Mouse (Mus musculus) retina, postnatal 7 days (tissue): ENCODE results near the gene Arhgap24.

ENCODE experiments used
- DNase-seq: peaks from one replicate; pipeline ENCODE4 v3.0.0-alpha.2; 2012; ENCODE audit warnings: low read depth, low spot score

Arhgap24 gene

DNA sequence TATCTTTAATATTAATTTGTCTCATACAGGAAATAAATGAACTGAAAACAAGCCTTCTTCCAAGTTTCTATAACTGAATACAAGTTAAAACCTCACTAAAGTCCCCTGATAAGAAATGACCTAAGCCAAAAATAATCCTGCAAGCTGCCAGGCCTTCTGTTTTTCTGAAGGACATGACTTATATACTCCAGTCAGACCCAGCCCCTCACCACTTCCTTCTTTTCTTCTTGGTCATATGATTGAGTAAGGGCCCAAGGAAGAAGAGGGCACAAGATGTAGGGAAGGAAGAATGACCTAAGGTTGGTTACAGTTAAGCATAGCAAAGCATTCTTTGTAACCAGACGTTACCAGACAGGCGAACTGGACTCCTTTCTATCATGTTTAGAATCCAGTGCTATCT is 21.1 kb downstream of the Arhgap24 start:
- DNase-seq, result no peak

DNA sequence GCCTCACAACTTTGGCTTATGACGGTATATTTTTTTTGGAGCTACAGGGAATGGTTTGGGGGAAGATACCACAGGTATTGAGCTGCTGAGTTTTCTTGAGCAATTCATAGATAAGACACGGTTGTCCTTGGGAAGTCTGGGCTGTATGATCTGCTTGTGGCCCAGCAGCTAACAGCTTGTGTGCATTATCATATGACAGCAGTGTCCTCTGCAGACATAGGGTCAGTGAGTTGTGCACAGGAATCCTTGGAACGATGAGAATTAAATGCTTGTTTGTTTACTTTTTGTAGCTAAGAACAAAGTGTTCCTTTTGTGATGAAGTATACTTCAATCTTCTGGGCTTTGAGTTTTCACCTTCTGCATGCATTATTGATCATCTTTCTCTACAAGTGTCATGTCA is 21.9 kb downstream of the Arhgap24 start:
- no peak for DNase-seq

DNA sequence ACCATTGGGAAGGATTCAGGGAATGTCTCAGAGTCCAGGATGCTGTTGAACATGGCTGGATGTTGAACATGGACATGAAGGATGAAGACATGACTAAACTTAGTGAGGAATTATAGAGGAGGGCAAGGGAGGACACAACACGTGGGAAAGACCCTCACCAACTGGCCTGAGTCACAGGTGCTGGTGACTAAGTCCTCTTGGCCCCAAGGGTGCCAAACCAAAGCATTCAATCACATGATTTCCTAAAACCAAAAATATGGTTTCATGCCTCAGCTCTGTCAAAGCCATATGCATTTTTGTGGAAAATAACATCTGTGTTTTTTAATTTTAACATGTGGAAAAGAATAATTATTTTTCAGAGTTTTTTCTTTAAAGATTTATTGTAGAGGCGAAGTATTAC is 22.7 kb downstream of the Arhgap24 start:
- no peak for DNase-seq

DNA sequence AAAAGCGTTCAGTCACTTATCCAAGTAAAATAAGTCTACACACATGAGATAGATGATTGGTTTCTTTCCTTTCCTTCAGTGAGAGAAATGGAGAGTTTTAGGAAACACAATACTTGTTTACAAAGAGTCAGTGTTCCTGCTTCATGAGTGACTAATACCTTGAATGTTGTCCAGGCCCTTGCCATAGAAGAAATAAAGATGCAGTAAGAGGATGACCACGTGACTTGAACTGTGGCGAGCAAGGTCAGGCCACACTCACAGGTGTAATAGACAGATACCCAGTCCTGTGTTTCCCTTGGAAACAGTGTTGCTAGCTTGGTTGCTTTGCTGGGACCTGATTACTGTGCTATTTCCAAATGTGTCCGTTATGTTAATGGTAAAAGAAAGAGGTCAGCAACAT is 23.4 kb downstream of the Arhgap24 start:
- DNase-seq, result no peak

DNA sequence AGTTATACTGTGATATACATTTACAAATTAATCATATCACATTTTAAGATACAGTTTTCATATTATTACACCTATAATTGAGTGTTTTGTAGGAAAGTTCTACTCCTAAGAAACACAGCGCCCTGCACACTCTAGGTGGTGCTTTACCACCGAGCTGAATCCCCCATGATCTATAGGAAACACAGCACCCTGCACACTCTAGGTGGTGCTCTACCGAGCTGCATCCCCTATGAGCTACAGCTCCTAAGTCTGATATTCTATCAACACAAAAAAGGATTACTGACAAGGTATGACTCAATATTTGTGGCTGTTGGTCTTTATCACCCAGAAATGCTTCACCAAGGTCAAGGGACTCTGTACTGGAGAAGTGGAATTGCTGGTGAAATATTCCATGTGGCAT is 27.0 kb downstream of the Arhgap24 start:
- DNase-seq, result no peak

DNA sequence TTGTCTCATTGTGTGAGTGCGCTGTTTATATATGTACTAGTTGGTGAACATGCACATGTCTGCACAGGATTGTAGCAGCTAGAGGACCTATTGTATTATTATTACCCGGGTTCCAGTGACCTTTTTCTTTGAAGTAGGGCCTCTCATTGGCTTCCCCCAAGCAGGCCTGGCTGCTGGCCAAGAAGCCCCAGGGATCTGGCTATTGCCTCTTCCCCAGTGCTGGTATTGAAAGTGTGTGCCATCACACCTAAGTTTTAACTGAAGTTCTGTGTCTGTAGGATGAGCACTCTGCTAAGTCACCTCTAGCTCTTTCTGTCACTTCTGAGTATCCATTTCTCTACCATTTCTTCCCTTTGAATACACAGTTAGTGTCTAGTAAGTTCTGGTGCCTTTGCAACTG is 28.2 kb downstream of the Arhgap24 start:
- DNase-seq, result no peak

DNA sequence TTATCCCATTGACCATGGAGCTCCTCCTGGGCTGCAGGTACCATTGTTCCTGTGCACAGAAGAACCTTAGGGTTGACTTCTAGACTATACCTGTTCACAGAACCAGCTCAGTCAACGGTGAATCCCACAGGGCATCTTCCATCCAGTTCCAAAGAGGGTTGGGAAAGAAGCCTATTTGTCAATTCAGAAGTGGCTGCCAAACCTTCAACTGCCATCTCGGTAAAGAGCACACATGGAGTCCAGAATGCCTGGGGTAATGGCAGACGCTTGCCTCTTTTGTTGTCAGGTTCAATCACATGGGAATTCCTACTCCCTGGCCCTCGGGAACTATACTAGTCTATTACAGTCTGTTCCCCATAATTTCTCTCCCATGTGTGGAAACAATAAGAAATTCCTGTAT is 30.5 kb downstream of the Arhgap24 start:
- DNase-seq, result no peak

DNA sequence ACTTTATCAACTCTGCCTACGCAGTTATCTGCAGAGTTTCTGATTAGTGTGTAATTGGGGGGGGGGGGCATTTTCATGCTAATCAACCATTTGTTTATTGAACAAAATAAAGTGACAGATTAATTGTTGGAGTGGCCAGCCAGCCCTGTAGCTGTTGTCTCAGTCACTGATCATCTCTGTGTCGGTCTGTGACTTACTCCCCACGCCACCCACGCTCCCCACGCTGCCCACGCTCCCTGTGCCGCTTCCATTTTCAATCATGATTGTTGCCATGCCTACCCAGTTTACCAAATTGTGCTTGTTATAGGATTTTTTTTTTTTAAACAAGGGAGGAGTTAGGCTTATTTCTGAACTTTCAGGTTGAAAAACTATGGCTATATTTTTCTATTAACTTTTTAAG is 34.3 kb downstream of the Arhgap24 start:
- no peak for DNase-seq

DNA sequence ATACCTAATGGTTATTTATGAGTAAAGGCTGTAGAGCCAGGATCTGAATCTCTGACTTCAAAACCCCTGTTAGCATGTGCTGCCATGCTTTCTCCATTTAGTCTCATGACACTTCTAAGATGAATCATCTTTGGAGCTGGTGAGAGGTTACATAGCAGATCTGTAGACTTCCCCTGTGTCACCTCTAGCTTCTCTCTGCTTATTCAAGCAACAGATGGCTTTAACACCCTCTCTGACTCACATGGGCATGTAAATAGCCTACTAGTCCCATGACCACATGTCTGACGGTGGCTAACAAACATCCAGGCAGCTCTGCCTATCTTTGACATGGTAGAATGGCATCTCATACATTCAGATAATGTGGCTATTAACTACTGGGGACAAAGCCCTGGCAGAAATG is 39.3 kb downstream of the Arhgap24 start:
- DNase-seq, result no peak

DNA sequence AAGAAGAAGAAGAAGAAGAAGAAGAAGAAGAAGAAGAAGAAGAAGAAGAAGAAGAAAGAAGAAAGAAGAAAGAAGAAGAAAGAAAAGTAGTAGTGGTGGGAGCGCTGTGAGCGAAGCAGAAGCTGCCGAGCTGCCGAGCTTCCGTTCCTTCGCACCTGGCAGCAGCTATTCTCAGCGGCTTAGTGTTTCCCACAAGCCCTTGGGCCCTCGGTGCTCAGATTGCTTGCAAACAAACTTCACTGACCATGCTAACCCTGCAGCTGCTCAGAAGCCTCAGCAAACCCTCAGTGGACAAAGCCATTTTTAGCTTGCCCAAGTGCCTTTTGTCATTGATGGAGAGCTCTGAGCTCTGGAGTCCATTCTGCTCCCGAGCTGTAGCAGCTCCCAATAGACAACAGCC is 54.1 kb downstream of the Arhgap24 start:
- DNase-seq, result no peak

DNA sequence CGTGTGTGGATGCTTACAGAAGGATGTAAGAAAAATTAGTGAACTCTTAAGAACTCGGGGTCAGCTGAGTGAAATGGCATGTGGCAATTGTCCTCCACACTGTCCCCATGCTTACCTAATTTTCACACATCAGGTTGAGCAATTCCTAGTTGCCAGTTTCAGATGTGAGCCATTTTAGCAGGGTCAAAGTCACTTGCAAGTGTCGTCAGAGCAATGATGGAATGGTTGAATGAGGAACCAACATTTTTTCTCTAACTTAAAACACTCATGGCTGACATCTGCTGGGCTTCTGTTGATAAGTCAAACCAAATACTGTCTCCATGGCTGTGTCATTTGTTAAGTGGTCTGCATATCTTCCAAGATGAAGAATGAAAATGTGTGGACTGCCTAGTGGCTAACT is 56.6 kb downstream of the Arhgap24 start:
- DNase-seq, result no peak

DNA sequence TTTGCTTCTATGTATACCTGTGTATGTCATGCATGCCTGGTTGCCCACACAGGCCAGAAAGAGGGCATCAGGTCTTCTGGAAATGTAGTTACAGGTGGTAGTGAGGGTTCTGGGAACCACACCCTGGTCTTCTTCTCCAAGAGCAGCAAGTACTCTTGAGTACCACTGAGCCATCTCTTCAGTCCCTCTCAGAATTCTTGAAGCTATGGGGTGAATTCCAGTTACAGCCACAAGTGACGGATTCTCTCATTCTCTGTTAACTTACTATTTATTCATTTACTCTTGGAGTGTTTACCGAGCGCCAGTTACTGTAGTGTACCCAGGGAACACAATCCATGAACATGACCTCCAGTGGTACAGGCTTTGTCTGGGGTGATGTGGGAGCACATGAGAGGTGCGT is 65.1 kb downstream of the Arhgap24 start:
- no peak for DNase-seq

DNA sequence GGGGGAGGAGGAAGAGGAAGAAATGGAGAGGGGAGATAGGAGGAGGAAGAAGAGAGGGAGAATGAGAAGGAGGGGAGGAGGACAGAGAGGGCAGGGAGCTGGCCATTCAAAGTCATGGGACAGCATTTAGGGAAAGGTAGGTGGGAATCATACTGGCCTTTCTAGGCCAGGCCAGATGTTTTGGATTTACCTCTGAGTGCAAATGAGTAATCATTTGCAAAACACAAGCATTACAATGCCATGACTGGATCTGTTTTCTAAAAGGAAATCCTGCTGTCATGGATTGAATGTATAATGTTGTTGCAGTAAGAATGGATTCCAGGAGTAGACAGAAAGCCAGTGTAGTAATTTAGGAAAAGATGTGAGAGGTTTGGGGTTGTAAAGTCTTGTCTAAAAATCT is 66.6 kb downstream of the Arhgap24 start:
- DNase-seq, result no peak

DNA sequence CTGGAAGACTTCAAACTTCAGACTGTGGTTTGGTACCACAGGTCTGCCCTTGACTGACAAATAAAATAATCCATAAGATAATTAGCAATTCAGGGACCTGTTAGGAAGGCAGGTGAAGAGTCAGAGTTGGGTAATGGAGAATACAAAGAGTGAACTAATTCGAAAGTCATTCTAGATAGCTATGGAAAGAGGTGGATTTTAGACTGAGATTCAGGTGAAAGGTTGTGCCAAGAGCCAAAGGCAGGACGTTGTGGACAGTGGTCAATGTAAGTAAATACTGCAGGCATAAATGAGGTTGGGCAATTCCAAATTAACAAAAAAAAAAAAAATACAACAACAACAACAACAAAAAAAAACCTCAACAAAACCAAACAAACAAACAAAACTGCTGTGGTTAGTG is 67.2 kb downstream of the Arhgap24 start:
- DNase-seq, result no peak

DNA sequence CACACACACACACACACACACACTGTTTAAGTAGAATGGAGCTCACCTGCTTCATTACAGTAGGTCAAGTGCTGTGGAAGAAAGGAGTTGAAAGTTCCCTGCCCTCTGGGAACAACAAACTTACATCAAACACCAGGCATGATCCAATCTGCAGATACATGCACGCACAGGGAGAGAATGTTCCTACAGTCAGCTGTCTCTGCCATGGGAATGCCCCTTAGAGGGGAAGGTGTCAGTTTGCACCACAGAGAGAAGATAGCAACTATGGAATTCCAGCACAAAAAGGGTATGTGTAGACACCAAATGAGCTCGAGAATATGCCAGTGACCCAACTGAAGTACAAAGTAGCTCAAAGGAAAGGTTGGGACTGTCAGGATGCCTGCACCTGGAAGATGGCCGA is 69.0 kb downstream of the Arhgap24 start:
- no peak for DNase-seq

DNA sequence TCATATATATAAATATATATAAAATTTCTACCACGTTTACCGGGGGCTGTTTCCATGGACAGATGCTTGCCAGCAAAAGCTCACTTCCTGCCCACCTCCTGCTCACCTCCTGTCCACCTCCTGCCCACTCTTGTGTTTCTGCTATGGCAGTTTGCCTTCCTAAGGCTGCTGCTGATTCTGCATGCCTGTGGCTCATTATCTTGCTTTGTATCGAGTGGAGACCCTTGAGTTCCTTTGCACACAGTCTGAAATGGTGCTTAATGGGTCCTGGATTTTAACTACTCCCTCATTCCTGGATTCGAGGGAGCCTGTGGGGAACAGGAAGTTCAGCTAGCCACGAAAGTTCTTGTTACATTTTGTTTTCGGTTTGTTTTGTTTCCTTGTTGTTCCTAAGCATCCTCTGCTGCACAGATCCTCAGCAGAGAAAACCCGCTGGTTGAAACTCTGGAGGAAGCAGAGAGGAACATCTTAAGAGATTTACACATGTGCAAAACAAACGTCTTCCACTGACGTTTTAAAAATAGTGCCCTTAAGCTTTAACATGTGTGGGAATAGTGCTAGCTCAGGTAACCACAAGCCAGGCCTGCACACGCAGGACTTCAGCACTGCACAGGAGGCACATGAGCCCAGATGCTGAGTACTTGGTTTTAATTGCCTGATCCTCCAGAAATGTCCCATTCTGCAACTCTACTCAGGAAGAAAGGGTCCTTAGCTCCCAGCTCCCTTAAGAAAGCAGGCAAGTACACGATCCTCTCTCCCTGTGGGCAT is 69.9 kb downstream of the Arhgap24 start:
- DNase-seq, result no peak

DNA sequence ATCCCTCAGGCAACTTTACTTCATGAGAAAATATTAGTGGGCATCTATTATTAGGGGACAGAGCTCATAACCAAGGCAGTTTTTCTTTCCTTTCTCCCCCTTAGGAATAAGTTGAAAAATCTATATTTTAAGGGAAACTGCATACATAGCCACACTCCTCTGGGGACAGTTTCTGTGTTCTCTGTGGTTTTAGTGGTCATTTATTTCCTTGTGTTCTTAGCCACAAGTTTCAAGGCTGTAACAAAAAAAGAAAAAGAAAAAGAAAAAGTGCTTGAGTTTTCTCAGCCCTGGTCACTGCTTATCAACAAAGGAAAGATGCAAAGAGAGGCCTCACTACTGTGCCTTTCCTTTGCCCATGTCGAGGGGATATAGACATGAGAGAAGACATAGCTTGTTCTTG is 71.3 kb downstream of the Arhgap24 start:
- DNase-seq, result no peak

DNA sequence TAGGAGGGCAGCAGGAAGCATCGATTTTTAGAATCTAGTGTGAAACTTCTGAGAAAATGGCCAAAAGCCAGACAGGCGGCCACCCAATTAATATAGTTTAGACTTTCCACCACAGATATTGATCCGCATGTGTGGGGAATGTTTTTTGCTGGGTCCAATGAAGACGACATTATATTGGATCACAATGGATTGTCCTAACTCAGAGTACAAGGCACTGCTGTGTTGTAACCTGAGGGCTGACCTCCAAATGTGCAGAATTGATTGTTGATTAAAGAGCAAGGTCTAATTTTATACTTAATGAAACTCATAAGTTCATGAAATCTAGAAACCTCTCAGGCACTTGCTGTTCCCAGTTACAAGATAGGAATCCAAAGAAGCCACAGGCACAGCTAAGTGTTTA is 74.8 kb downstream of the Arhgap24 start:
- no peak for DNase-seq

DNA sequence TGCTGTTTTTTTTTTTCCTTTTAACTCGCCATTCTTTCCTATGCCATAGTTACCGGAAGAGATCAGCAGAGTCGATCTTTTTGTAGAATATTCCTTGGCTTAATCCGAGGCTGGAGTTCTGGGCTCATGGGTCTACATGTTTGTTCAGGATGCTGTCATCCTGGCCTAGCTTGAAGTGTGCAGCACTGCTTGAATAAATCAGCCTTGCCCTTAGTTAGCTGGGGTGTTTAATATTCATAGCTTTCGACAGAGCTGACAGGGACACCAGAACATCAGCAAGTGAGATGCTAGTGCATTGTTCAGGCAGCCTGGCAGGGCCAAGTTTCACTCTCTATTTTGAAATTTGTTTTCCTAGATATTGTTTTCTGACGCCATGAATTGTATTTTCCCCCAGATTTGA is 79.1 kb downstream of the Arhgap24 start:
- DNase-seq, result no peak

DNA sequence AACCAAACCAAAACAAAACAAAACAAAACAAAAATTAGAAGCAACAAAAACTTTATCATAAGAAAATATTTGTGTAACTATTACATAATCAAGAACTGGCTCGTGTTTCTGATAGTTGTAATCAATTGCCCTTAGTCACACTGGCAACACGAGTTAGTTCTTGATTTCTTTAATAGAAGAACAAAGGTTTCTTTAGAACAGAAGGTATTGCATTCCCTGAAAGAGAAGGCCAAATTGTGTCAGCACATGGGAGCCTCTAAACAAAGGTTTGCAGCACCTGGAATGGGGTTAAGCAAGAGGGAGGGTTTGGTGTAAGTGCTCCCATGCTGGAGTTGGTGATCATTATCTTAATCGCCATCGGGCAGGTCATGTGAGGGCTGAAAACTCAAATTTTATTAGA is 82.8 kb downstream of the Arhgap24 start:
- no peak for DNase-seq

DNA sequence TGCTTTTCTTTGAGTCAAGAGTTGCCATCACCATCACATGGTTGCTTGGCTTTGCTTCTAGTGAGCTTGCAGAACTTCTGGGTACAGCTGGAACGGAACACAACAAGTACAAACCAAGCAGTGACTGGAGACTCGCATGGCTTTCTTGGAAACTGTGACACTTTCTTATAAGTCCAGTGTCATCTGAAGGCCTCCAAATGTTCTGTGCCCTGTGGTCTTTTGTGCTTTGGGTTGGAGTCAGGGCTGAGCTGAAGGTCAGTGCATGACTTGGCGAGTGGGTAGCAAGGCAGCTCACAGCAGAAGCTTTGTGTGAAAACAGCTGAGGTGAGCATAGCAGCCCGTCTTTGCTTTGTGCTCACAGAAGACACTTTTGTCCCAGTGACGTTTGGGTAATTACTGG is 87.6 kb downstream of the Arhgap24 start:
- no peak for DNase-seq

DNA sequence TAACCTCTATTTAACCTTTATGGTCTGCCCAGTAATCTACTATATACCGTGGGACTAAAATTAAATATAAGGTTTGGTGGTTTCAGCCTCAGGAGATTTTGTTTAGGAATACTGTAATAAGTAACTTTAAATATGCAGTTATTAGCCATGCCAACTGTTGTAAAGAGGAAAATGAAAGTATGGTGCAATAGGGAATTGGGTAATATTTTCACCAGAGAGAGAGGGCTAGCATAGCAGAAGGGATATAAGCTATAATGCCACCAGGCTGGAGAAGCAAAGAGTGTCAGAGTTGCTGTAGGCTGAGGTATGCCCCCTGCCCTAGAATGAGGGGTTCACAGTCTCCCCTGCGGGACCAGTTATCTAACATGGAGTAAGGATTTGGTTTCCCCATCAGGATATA is 90.3 kb downstream of the Arhgap24 start:
- no peak for DNase-seq

DNA sequence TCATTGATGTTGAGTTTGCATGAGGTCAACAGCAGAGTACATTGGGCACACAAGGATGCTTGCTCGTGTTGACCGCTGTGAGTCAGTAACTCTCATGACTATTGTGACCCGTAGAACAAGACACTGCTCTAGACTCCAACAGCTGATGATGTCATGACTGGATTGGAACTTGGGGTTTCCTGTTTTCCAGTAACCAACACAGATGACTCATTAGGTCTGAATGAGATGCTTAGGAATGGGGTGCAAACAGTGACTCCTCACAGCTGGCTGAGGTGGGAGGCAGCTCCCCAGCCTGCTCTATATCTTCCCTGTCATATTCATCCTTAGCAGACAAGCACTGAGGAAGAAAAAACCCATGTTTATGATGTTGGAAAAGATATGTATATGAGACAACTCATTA is 95.6 kb downstream of the Arhgap24 start:
- DNase-seq, result no peak

DNA sequence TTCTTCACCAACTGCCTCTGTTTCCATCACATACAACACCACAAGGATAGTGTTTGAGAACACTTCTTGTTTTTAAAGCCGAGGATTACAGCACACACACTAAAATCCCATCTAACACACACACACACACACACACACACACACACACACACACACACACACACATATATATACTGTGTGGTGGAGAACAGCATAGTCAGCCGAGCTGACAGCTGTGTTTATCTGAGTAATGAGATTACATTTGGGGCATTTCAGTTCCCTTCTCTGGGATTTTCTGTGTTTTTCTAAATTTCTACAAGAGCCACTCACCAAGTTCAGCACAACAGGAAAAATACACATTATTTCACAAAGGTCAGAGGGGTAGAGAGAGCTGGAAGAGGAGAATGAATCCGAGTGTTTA is 96.5 kb downstream of the Arhgap24 start:
- no peak for DNase-seq
